Mouse (Mus musculus): ENCODE data around the gene Zbtb11.
"Not testable (repeated sequence)": the region's sequence is repeated elsewhere in the genome, so short reads cannot be mapped to it uniquely, and the experiment has no call there.

Gene Zbtb11

DNA sequence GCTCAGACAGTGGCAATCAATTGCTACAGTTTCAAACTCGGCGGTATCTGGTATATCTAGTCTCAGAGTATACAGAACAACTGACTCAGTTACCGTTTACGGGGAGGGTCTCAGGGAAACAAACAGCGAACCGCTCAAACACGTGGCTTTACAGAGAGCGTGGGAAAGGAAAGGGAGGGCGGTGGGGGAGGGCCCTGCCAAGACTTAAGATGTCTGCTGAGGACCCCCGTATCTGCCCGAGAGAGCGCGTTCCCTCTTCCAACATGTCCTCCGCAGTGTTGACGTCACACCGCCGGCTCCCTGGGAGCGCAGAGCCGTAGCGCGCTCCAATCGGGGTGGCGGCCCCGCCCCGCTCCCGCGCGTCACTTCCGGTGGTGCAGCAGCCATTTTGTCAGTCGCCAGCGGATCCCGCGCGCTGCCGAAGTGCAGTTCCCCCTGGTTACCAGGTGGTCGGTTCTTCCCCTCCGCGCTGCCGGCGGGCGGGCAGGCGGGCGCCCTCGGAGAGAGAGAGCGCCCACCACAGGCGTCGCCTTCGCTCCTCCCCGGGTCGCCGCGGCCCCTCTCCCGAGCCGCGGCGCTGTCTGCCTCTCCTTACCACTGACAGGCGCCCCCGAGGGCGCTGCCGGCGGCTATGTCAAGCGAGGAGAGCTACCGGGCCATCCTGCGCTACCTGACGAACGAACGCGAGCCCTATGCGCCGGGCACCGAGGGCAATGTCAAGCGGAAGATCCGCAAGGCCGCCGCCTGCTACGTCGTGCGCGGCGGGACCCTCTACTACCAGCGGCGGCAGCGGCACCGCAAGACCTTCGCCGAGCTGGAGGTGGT lies at the start of gene Zbtb11:
Gene Zbtb11, plus strand, starts transcription at position 453 of the 825 bp plus-strand sequence.
- DNase-seq = peak; percentile 98

DNA sequence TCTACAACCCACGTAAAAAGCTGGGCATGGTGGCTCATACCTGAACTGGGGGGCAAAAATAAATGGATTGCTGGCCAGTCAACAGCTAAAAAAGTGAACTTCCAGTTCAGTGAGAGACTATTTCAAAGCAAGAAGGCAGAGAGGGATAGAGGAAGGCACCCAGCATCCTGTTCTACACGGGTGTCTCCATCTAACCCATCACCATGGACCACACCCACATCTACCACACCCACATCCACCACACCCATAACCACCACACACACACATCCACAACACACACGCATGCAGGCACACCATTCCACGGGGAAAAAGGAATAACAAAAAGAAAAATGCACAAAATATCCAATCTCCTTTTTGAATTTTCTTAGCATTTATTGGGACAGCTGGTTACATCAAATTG lies 49.7 kb upstream of the Zbtb11 start:
- DNase-seq = no peak

DNA sequence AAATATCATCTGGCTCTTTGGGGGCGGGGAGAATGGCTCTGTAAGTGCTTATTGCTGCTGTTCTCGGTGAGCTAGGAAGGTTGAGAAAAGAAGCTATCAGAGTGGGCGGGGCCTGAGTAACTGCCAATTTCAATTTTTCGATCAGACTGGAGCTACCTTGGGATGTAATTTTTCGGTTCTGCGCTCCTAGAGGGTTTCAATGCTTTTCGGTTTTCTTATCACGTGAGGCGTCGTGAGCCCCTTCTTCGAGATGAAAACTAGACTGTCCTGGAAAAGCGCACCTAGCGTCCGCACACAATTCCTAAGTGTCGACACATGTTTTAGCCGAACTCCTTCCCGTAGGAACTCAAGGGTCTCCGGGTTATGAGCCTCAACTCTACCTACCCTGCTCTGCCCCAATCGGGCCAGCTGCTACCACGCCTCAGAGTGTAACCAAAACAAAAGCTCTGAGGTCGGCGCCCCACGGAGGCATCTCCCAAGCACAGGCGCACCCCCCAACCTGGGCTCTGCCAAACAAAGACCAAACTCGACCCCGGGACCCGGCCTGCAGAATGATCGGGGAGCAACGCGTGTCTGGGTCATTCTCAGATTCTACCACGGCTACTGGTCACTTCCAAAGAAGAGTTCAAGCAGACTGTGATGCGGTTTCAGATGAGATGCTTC lies 39.9 kb upstream of the Zbtb11 start:
- peak; percentile 75 for DNase-seq

DNA sequence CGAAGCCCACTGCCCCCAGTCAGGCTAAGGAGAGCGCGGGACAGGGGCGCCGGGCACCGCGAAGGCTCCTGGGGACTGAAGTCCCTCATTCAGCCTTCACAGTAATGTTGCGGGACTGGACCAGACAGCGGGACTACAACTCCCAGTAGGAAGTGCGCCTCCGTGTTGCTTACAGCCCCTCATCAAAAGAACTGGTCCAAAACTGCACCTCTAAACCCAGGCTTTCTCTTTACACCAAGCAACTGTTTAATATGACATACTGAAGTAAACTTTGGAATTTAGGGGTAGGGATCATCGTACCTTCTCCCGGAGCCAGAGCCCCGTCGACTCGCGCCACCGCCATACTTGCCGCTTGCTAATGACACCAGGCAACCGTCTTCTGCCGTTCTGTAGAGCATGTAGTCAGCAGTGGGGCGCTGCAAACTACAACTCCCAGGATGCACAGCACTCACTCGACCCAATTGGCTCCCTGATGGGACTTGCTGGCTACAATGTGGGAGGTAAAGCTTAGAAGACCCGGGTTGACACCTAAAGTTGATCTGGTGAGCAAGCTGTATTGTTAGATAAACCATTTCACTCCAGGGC lies 39.1 kb upstream of the Zbtb11 start, which contains the start of gene Cep97:
Gene Cep97, minus strand, starts transcription at position 403 of the 585 bp plus-strand sequence.
- peak; percentile 95 for DNase-seq

DNA sequence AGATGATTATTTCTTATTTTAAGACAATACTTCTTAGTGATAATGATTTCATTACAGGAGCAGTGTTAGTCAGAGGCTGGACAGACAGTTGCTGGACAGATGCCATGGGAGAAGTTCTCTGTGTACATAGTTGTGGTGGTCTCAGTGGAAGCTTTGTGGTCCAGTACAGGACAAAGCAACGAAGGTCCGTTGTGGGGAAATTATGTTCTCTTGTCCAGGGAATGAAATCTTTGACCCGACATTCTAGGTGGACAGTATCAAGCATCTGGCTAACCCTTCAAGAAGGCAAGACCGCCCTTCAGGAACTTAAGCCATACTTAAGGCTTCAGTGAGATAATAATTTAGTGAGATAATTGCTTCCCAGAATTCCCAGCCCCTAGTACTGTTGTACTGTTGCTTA lies 34.9 kb upstream of the Zbtb11 start:
- no peak for DNase-seq

DNA sequence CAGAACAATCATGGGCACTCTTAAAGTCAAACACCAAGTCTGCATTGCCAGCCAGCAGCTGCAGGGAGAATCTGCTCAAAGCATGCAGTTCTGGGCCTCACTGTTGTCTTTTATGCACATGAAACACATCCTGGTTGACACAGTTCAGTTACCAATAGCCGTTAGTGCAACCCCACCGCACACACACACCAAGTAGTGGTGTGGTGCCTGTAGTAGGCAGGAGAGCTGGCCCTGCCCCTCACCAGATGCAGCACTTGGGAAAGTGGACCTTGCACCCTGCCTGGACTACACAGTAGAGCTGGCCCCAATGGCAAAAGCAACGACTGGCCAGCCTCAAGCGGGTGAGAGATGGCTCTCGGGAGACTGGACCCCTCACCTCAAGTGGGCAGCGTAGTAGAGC lies 34.0 kb upstream of the Zbtb11 start:
- no peak for DNase-seq

DNA sequence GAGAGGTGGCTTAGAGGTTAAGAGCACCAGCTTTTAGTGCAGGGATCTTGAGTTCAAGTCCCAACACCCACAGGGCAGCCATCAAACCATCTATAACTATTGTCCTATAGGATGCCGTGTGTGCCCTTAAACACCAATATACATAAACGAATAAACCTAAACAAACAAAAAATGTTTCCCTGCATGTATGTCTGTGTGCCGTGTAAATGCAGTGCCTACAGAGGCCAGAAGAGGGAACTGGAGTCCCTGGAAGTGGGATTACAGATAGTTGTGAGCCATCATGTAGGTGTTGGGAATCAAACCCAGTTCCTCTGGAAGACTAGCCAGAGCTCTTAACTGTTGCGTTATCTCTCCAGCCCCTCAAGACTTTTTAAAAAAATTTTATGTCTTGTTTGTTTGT lies 32.9 kb upstream of the Zbtb11 start:
- no peak for DNase-seq

DNA sequence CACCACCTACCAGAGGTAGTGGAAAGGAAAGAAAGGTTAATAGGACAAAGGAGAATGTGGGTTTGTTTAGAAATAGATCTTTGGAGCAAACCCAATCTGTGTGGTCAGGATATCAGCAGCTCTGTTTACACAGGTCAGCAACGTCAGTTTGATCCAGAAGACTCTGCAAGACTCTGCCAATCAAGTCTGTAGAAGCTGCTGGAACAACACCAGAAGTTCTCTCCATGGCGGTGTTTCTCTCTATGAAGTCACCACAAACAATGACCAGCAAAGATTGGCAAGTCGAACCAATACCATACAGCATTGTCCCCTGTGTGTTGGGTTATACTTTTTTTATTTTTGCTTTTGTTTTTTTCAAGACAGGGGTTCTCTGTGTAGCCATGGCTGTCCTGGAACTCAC lies 26.4 kb upstream of the Zbtb11 start:
- no peak for DNase-seq

DNA sequence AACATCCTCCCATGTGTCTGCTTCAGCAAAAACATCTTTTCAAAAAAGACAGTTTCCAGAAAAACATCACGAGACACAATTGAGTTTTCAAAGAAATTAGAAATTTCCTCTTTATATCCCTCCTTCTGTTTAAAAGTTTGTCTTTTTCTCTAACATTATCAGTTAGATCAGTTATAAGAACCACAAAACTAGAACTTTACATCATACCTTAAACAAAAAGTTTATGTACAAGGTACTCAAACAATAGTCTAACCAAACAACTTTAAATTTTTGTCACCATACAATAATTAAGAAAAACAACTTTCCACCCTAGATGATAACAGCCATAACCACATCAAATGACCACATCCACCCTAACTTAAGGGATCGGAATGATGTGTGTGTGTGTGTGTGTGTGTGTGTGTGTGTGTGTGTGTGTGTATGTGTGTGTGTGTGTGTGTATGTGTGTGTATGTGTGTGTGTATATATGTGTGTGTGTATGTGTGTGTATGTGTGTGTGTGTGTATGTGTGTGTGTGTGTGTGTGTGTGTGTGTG lies 25.7 kb upstream of the Zbtb11 start:
- DNase-seq = not testable (repeated sequence)

DNA sequence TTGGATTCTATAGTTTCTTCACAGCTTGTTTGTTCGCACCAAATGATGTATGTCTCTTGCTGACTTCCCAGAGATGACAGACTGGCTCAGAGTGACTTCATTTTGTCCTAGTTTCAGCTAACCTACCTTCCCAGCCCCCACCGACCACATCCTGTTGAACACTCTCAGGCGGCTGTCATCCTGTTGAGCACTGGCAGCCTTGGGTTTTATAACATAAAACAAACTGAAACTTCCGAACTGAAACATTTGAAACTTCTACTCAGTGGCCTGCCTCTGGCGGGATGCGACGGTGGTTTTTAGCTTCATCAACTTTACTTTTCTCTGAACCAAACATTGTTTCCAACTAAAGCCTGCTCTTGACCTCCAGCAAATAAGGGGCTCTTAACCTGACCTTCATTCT lies 24.7 kb upstream of the Zbtb11 start:
- DNase-seq = no peak

DNA sequence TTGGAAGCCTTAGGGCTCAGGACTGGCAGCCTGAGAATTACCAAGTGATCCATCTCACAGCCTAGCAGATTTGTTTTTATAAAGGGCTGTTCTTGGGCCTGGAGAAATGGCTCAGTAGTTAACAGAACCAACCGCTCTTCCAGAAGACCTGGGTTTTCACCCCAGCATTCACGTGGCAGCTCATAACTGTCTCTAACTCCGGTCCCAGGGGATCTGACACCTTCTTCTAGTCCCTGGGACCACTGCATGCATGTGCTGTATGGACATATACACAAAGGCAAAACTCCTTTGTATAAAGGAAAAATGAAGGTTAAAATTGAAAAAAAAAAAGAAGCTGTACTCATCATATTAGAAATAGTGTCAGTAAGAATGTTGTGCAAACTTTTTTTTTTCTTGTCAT lies 23.2 kb upstream of the Zbtb11 start:
- no peak for DNase-seq

DNA sequence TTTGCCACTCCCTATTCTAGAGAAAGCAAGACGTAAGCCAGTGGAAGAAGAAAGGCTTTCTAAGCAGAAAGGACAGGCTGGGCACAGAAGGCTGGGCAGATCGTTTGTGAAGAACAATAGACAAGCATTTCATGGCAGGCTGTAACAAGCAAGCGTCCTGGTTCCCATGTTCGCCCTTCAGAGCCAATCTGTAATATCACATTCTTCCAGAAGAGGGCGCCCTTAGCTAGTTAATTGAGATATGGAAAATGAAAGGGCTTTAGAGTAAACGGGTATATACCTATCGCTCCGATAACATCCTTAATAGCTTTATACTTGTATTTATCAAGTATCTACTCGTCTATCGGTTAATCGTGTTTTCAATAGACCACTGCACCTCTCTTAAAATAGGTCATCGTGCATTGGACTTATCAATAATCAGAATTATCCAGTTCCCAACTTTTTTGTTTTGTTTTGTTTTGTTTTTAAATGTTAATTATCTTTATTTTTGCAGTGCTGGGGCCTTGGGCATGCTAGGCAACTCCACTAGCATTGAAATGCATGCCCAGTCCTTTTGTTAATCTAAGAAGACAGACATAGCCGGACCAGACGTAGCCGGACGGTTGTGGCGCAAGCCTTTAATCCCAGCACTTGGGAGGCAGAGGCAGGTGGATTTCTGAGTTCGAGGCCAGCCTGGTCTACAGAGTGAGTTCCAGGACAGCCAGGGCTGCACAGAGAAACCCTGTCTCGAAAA lies 22.6 kb upstream of the Zbtb11 start:
- peak; percentile 88 for DNase-seq

DNA sequence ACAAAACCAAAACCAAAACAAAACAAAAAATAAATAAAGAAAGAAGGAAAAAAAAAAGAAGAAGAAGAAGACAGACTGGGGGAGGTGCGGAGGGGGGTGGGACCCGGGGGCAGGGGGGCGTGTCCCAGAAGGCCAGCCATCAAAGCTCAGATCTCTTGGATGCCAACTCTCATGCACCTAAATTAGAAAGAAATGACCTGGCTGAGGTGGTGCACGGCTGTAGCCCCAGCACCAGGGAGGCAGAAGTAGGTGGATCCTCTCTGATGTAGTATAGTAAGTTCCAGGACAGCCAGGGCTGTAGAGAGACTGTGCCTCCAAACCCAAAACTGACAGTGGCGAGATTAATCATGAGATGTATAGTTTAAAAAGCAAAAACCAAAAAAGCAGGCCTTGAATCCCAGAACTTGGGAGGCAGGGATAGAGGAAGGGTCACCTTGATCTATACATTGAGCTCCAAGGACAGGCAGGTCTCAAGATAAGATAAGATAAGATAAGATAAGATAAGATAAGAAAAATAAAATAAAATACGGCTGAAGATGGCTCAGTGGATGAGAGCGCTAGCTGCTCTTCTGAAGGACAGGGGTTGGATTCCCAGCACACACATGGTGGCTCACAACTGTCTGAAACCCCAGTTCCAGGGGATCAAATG lies 21.9 kb upstream of the Zbtb11 start:
- DNase-seq = no peak

DNA sequence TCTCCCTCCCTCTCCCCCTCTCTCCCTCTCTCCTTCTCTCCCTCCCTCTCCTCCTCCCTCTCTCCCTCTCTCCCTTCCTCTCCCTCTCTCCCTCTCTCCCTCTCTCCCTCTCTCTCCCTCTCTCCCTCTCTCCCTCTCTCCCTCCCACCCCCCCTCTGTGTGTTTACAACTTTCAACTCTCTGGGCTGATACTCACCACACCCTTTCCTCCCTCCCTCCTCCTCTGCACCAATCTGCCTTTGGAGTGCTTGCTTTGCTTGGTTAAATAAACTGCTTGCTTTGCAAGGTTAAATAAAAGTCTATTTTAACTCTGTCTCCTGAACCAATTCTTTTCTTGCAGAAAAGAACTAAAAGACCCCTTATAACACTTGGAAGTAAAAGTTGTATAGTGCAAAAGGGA lies 20.9 kb upstream of the Zbtb11 start:
- DNase-seq = no peak

DNA sequence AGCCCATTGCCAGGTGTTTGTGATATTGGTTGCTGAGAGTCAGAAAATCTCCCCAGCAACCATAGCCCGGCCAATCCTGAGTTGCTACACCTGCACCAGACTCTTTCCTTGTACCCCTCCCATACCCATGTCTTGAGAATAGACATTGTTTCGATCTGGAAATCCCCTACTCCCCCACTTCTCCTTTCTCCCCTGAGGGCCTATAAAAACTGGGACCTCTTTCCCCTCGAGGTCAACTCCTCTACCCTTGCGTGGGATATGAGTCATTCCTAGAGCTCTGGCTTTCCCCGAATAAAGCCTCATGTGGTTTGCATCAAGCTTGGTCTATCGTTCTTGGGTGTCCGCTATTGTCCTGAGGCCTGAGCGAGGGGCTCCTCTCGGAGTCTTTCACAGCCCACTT lies 19.5 kb upstream of the Zbtb11 start:
- DNase-seq = not testable (repeated sequence)

DNA sequence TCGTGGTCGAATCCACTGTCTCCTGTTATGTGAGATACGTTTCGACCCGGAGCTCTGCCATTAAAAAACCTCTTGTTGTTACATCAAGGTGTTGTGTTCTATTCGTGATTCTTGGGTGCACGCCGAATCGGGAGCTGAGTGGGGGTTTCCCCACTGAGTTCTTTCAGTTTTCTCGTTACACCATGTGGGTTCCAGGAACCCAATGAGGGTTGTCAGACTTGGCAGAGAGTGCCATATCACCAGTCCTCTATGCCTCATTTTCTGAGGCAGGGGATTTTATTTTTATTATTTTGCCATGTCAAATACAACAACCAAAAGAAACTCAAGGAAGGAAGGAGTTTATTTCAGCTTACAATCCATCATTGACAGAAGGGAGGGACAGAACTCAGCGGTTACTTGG lies 10.6 kb upstream of the Zbtb11 start:
- not testable (repeated sequence) for DNase-seq

DNA sequence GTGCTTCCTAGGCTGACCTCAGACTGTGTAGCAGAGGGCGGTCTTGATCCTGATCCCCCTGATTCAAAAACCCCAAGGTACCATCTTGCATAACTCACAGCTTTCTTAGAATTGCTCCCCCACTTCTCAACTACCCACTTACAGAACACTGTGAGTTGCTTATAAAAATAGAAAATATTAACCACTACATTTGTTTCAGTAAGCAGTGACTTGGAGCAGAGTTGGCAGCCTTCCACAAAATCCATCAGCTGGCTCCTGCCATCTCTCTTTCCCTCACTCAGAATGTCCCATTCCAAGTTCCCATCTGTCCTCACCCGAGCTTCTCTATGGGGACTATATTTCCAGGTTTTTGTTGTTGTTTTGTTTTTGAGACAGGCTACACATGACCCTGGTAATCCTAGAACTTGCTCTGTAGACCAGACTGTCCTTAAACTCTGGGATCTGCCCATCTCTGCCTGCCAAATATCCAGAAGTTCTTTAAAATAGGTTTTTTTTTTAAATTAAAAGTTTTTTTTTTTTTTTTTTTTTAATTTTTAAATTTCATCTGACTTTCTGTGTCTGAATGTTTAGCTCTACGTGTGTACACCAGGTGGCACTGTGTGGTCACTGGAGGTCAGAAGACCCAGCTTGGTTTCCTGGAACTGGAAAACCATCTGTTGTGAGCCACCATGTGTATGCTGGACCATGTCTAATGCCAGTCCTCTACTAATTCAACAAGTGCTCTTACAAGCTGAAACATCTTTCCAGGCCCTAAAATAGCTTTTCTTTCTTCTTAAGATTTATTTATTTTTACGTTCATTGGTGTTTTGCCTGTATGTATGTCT lies 9.3 kb upstream of the Zbtb11 start:
- no peak for DNase-seq

DNA sequence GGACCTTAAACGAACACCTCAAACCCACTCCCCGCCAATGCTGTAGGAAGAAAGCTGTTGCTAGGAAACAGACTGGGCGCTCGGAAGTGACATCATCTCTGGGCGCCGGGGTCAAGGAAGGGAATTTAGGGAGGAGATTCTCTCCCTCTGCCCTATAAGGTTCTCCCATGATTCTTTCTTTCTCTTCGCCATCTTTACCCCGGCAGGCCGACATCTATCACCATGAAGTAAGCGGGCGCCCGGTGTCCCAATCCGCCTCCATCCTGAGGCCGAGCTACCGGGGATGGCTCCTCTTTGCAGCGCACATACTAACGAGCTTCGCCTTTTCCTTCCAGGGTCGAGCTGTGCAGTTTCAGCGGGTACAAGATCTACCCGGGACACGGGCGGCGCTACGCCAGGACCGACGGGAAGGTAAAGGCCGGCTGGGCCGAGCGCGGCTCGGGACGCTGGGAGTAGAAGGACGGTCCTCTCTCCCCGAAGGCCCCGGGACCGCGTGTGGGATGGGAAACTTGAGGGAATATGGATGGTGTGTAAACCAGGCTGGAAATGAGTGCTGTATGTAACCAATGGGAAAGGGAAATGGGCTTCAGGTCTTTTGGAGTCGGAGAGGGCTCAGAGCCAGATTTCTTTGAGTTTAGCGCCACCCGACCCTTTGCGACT lies 7.3 kb upstream of the Zbtb11 start, which contains the start of gene Rpl24:
Gene Rpl24, plus strand, starts transcription at position 64 of the 660 bp plus-strand sequence.
- DNase-seq = peak; percentile 96

DNA sequence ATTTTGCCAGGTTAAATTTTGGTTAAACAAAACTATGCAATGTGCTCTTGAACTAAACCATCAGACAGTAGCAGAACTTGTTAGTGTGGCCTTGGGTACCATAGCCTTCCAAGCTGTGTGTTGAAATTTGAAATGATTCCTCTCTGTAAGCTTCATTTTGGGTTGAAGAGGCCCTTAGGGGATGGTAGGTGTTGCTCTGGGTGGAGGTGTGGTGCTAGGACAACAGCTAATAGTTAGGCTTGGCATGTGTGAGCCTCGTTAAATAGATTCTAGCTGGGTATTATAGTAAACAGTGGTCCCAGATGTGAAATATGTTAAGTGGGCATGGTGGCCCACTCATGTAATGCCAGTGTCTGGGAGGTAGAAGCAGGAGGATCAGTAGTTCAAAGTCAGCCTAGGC lies 6.5 kb upstream of the Zbtb11 start:
- DNase-seq = no peak

DNA sequence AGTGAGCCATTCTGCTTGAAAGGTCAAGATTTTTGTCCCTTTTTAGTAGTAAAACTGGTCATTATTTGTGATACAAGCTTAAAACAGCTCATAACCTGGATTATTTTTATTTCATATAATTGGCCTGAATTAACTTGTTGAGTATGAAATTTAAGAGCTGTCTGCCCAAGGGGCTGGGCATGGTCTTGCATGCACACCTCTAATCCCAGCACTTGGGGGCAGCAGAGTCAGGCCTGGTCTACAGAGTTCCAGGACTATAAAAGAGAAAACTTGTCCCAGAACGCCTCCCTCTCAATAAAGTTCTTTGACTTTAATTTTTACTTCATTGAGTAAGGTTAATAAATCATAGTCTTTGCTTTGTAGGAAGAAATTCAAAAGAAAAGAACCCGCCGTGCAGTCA lies 4.5 kb upstream of the Zbtb11 start:
- DNase-seq = no peak

DNA sequence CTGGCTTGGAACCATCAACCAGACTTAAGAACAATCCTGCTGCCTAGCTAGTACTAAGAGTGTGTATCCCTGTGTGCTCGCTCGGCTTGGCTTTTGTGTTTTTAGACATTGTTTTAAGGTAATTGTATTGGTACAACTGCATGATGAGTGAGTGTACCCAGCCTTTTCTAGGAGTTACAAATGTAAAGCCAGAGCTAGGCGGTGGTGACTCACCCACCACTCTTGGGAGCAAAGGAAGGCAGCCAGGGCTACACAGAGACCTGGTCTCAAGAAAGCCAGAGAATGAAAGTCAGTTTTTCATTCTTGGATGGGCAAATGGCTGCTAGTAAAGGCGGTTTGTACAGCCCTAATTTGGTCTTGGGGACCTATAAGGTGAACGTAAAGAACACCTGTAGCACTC lies 3.3 kb upstream of the Zbtb11 start:
- no peak for DNase-seq

Data from cerebellum, adult 9-10 months (tissue).